In the genomic region with DNA sequence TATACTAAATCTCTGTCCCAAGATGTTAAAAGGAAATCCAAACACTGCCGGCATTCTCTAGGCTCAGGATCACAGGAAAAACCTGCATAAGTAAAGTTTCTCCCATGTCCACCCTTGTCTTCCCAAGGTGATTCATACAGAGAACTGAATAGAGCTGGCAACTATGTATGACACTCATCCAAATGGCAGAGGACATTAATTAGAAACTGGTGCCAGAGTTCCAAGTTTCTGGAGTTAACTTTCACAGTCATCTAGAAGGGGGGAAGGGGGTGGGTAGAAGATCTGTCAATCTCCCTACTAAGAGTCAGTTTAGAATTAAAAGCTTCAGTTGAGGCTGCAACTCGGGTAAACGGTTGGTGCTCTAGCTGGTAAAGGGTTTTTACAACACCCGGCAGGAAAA, we compare ENCODE assay signal across 17 mouse cellular contexts.
"Had no signal": no experiment of that assay in that cellular context is flagged by ENCODE, and none has a peak within 500 bp of the region (broad histone marks: within the 10 kb centered on the region; RNA-seq: fewer than 3 reads in every experiment).

No protein-coding gene starts in this region.

- H3K9ac ChIP-seq: lung, embryonic 15.5 days; midbrain, embryonic 13.5 days; midbrain, embryonic 15.5 days; neural tube, embryonic 12.5 days; stomach, embryonic 15.5 days had no signal

- H3K4me2 ChIP-seq: lung, embryonic 15.5 days; midbrain, embryonic 11.5 days; midbrain, embryonic 13.5 days; midbrain, embryonic 15.5 days; neural tube, embryonic 12.5 days; stomach, embryonic 15.5 days had no signal

- H3K4me1 ChIP-seq: lung, embryonic 15.5 days; megakaryocyte, embryonic 14.5 days; midbrain, embryonic 13.5 days; neural tube, embryonic 12.5 days; stomach, embryonic 15.5 days had no signal

- H3K4me3 ChIP-seq: lung, embryonic 15.5 days; megakaryocyte, embryonic 14.5 days; midbrain, embryonic 13.5 days; midbrain, embryonic 15.5 days; neural tube, embryonic 12.5 days; stomach, embryonic 15.5 days had no signal

- H3K36me3 ChIP-seq: midbrain, embryonic 13.5 days; midbrain, embryonic 15.5 days; neural tube, embryonic 12.5 days; stomach, embryonic 15.5 days had no signal

- H3K27ac ChIP-seq: lung, embryonic 15.5 days; macrophage; midbrain, embryonic 13.5 days; midbrain, embryonic 15.5 days; neural tube, embryonic 12.5 days; stomach, embryonic 15.5 days; stomach, postnatal 0 days had no signal

- DNase-seq: lung, adult 2 months; lung, postnatal 14 days; lung, postnatal 36 days; right cerebral cortex, postnatal 14 days; thymus, adult 2 months; thymus, postnatal 25 days; thymus, postnatal 4 days had no signal

- ATAC-seq: lung, postnatal 0 days; midbrain, embryonic 13.5 days; midbrain, embryonic 15.5 days had no signal

- H3K9me3 ChIP-seq: lung, embryonic 15.5 days; megakaryocyte, embryonic 14.5 days; midbrain, embryonic 13.5 days; midbrain, embryonic 15.5 days; neural tube, embryonic 12.5 days; stomach, embryonic 15.5 days had no signal

- H3K27me3 ChIP-seq: lung, embryonic 15.5 days; megakaryocyte, embryonic 14.5 days; midbrain, embryonic 13.5 days; midbrain, embryonic 15.5 days; neural tube, embryonic 12.5 days; stomach, embryonic 15.5 days had no signal
